Mouse (Mus musculus) left cerebral cortex, postnatal 25 days (tissue): ENCODE results near the gene Slfnl1. TPM values are rescaled to one million over a fixed set of nuclear protein-coding genes. Genes with fewer than 3 reads are reported as not detected.

Source experiments
- DNase-seq, 2 experiments: peaks; one replicate each; pipeline ENCODE4 v3.0.0; 2022; ENCODE audit warnings: low spot score in 2 of 2, mixed read lengths in 1 of 2
- intact Hi-C: fragments of 180-260 bp; cut with DNase I; formaldehyde crosslinking; loops from one replicate; pipeline ENCODE4 v1.15.1; 2025
- total RNA-seq, 2 experiments: library from RNA; stranded (reverse); gene quantifications; 2 replicates each; pipeline ENCODE4 v1.2.3; 2021

Gene Slfnl1
- total RNA-seq, 2 experiments from 2014 or later: not detected

DNA sequence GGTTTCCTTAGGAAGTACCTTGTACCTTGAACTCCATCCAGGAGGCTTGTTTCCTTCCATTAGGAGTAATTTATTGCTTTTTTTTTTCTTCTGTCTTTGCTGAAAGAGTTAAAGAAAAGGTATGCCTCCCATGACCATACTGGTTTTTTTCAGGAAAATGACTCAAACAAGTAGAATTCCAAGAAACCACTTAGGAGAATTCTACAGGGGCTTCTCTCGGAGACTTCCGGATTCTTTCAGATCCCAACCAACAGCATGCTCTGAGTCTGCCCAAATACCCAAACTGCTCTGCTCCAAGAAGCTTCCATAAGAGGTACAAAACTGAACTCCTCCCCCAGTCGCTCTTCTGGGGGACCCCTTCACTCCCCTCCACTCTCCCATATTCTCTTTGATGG is 39.0 kb downstream of the Slfnl1 start:
- no peak for DNase-seq
- intact Hi-C loops: no loop called here

DNA sequence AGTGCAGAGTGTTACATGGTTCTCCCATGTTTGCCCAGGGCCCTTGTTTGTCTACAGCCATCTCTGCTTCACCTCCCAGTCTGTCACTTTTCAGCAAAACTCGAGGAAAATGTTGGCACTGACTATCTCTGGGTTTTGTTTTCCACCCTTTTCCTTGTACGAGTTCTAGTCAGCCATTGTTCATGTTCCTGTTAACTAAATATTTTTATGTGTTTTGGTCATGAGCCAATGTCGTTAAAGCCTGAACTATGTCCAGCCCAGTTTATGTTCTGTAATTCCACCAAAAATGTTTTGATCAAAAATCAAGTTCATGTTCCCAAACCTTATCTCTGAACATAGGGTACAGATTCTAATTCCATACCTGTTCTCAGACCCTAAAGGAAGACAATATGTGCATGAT is 39.7 kb downstream of the Slfnl1 start:
- DNase-seq: no peak
- intact Hi-C loops: no loop called here

DNA sequence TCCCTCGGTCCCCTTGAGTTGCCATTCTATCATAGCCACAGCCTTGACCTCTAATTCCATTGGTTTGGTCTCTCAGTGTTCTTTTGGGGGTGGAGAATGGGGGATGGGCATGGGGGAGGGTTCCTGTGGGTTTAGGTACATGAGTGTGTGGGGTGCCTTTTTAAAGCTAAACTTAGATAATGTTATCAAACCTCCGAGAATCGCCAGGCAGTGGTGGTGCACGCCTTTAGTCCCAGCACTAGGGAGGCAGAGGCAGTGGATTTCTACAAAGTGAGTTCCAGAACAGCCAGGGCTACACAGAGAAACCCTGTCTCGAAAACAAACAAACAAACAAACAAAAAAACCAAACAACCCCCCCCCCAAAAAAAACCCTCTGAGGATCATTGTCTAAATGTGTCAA is 48.9 kb downstream of the Slfnl1 start:
- intact Hi-C loops: no loop called here
- no peak for DNase-seq

DNA sequence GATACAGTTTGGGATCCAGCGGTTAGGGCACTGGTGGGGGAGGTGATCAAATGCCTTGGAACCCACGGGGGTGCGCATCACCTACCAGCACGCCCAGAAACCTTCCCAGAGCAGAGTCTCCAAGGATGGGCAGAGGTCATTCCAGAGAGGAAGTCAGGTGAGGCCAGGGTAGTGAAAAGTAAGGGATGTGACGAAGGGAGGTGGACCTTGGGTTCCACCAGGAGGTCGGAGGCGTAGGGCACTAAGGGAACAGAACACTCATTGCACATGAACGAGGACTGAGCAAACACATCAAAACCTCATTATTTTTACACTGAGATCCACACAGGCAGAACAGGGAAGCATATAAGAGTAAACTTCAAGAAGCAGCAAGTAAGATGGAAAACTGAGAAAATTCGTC is 49.7 kb downstream of the Slfnl1 start:
- intact Hi-C loops: no loop called here
- no peak for DNase-seq

Other genes with a start within 250 kb of the Slfnl1 start
- gene Foxo6, start 244.9 kb upstream of the Slfnl1 start, total RNA-seq: 10 to 100 TPM; 11.3 to 16.6 TPM
- gene Scmh1, start 127.0 kb upstream of the Slfnl1 start, total RNA-seq: 100 to 1,000 TPM; 102 to 113 TPM
- 10 to 100 TPM; 45.3 to 48.6 TPM for gene Ctps, start 38.0 kb downstream of the Slfnl1 start, total RNA-seq
- gene Gm8439, start 56.5 kb downstream of the Slfnl1 start, total RNA-seq: not detected
- gene Cited4, start 134.3 kb downstream of the Slfnl1 start, total RNA-seq: 10 to 100 TPM; 17.9 to 18.8 TPM
- 1 to 10 TPM; 7.4 to 8.5 TPM for gene Kcnq4, start 216.4 kb downstream of the Slfnl1 start, total RNA-seq